Mouse (Mus musculus): ENCODE measurements around the gene Kat5. TPM values are rescaled to one million over a fixed set of nuclear protein-coding genes. Genes with fewer than 3 reads are reported as not detected.

Gene Kat5
- polyA plus RNA-seq, 2 experiments, result 27.4 to 115 TPM

DNA sequence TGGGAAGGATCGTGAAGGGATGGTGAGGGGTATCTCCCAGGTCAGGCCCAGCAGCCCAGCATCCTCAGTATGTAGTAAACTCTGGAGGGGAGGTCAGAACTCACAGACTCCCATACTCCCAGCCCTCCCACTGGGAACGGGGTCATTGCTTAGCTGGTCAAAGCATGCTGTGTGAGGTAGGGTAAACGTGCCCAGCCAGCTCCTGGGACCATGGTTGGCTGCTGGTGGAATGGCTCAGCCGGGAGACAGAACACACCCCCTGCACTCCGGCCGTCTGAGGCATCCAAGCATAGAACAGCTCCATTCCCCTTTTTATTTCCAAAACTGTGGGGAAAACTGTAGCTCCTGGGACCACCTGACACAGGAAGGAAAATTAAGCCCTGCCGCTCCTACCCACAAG is 51.9 kb downstream of the Kat5 start:
- Histone ChIP-seq H3K4me3 (replicated peaks; ENCODE audit: low read length) (no peak overlapping the region; the same call in 1 of the 2 replicates), H3K27me3 (ENCODE audit: control insufficient read depth, insufficient read depth, low read length) (peaks cover 61% of the 10 kb centered on the region), H3K9ac (ENCODE audit: low read depth, low read length, severe bottlenecking) (no peak overlapping the region), H3K9me3 (ENCODE audit: control insufficient read depth, low read length) (no peaks in the 10 kb centered on the region), H3K27ac (replicated peaks; ENCODE audit: low read depth, low read length) (no peak overlapping the region), H3K4me2 (replicated peaks; ENCODE audit: low read depth, low read length, severe bottlenecking) (no peak overlapping the region), H3K36me3 (ENCODE audit: control insufficient read depth, insufficient read depth, low read length) (no peaks in the 10 kb centered on the region), H3K4me1 (ENCODE audit: control insufficient read depth, insufficient read depth, low read length) (peaks cover 13% of the 10 kb centered on the region; the same call in 1 of the 2 replicates)
- no peak for TF ChIP-seq POLR2A (IDR thresholded peaks at IDR 0.05; ENCODE audit: borderline replicate concordance, extremely low read depth, insufficient read depth, insufficient read length)
- no peak for DNase-seq (ENCODE audit: low spot score)
- 50% methylated on average over 7 of the region's 7 CpGs for WGBS
- ATAC-seq (ENCODE audit: low FRiP score, low read depth), result no peak

DNA sequence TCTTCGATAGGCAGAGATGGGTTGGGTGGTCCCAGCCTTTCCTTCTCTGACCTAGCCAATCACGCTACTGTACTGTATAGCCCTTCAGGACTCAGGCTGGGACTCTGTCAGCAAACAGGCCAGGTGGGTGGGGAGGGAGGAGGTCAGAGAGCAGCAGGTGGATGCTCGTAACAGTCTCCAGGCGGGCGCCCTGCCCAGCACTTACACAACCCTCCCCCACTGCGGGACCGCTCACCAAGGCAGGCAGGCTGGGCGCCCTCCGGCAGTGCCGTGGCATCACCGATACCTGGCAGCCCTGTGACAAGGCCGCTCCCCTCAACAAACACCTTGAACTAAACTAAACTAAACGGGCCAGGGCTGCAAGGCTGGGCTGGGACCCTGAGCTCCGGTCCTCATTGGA is 55.8 kb downstream of the Kat5 start:
- Histone ChIP-seq H3K27me3 (ENCODE audit: control insufficient read depth, insufficient read depth, low read length) (peaks cover 24% of the 10 kb centered on the region), H3K4me3 (replicated peaks; ENCODE audit: low read length) (no peak overlapping the region), H3K9ac (ENCODE audit: low read depth, low read length, severe bottlenecking) (no peak overlapping the region), H3K4me1 (ENCODE audit: control insufficient read depth, insufficient read depth, low read length) (no peaks in the 10 kb centered on the region), H3K9me3 (ENCODE audit: control insufficient read depth, low read length) (no peaks in the 10 kb centered on the region), H3K27ac (replicated peaks; ENCODE audit: low read depth, low read length) (no peak overlapping the region), H3K36me3 (ENCODE audit: control insufficient read depth, insufficient read depth, low read length) (no peaks in the 10 kb centered on the region), H3K4me2 (replicated peaks; ENCODE audit: low read depth, low read length, severe bottlenecking) (no peak overlapping the region)
- 60% methylated on average over 14 of the region's 14 CpGs for WGBS
- no peak for ATAC-seq (ENCODE audit: low FRiP score, low read depth)
- DNase-seq (ENCODE audit: low spot score), result no peak
- no peak for TF ChIP-seq POLR2A (IDR thresholded peaks at IDR 0.05; ENCODE audit: borderline replicate concordance, extremely low read depth, insufficient read depth, insufficient read length)

DNA sequence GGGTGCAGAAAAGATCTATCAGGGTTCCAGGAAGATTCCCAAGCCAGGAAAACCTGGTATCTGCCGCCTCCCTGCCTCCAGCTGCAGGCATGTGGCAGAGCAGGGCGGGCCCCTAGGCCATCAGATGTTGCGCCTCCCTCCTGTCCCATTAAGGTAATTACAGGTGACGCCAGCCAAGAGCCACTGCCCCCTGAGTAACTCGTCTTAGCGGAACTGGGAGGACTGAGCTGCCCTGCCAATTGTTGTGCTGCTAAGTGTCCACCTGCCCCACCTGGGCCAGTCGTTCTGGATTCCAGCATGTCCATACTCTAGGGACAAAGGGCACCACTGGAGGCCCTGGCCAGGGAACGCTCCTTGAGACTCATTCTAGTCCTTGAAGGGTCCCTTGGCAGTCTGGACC is 56.2 kb downstream of the Kat5 start:
- no peaks in the 10 kb centered on the region for H3K9me3 ChIP-seq (ENCODE audit: control insufficient read depth, low read length)
- H3K4me1 ChIP-seq (ENCODE audit: control insufficient read depth, insufficient read depth, low read length), result no peaks in the 10 kb centered on the region
- no peaks in the 10 kb centered on the region for H3K36me3 ChIP-seq (ENCODE audit: control insufficient read depth, insufficient read depth, low read length)
- H3K4me2 ChIP-seq (replicated peaks; ENCODE audit: low read depth, low read length, severe bottlenecking), result no peak overlapping the region
- TF ChIP-seq POLR2A (IDR thresholded peaks at IDR 0.05; ENCODE audit: borderline replicate concordance, extremely low read depth, insufficient read depth, insufficient read length), result no peak
- H3K4me3 ChIP-seq (replicated peaks; ENCODE audit: low read length), result no peak overlapping the region
- H3K27me3 ChIP-seq (ENCODE audit: control insufficient read depth, insufficient read depth, low read length), result peaks cover 19% of the 10 kb centered on the region
- 40% methylated on average over 8 of the region's 8 CpGs for WGBS
- no peak overlapping the region for H3K27ac ChIP-seq (replicated peaks; ENCODE audit: low read depth, low read length)
- no peak overlapping the region for H3K9ac ChIP-seq (ENCODE audit: low read depth, low read length, severe bottlenecking)
- no peak for DNase-seq (ENCODE audit: low spot score)
- ATAC-seq (ENCODE audit: low FRiP score, low read depth), result no peak

Other genes starting within 250 kb of the Kat5 start
- gene Eif1ad, start 243.5 kb downstream of the Kat5 start, polyA plus RNA-seq (2012; rRNA removed), result 39.4 and 41.8 TPM in 2 replicates
- gene Eif1ad, start 243.5 kb downstream of the Kat5 start, polyA plus RNA-seq (2014; fragmentation: Nextera tagmentation; extraction: Ambion mirVana), result 43.5 and 43.7 TPM in 2 replicates
- 222 and 265 TPM in 2 replicates for gene Banf1, start 243.1 kb downstream of the Kat5 start, polyA plus RNA-seq (2012; rRNA removed)
- gene Banf1, start 243.1 kb downstream of the Kat5 start, polyA plus RNA-seq (2014; fragmentation: Nextera tagmentation; extraction: Ambion mirVana), result 411 and 420 TPM in 2 replicates
- 49.7 and 66.4 TPM in 2 replicates for gene Sart1, start 221.5 kb downstream of the Kat5 start, polyA plus RNA-seq (2012; rRNA removed)
- gene Sart1, start 221.5 kb downstream of the Kat5 start, polyA plus RNA-seq (2014; fragmentation: Nextera tagmentation; extraction: Ambion mirVana), result 67.1 and 76.1 TPM in 2 replicates
- gene Tsga10ip, start 207.7 kb downstream of the Kat5 start, polyA plus RNA-seq (2012; rRNA removed), result 0.13 and 0.14 TPM in 2 replicates
- gene Tsga10ip, start 207.7 kb downstream of the Kat5 start, polyA plus RNA-seq (2014; fragmentation: Nextera tagmentation; extraction: Ambion mirVana), result 0.18 TPM in 1 of 2 replicates, not detected in the other
- 163 and 236 TPM in 2 replicates for gene Drap1, start 185.3 kb downstream of the Kat5 start, polyA plus RNA-seq (2012; rRNA removed)
- 219 and 233 TPM in 2 replicates for gene Drap1, start 185.3 kb downstream of the Kat5 start, polyA plus RNA-seq (2014; fragmentation: Nextera tagmentation; extraction: Ambion mirVana)
- 97.5 and 132 TPM in 2 replicates for gene AI837181, start 185.1 kb downstream of the Kat5 start, polyA plus RNA-seq (2012; rRNA removed)
- 57.1 and 61.9 TPM in 2 replicates for gene AI837181, start 185.1 kb downstream of the Kat5 start, polyA plus RNA-seq (2014; fragmentation: Nextera tagmentation; extraction: Ambion mirVana)
- gene Fosl1, start 162.7 kb downstream of the Kat5 start, polyA plus RNA-seq (2012; rRNA removed), result 0.06 and 0.09 TPM in 2 replicates
- not detected in 2 replicates for gene Fosl1, start 162.7 kb downstream of the Kat5 start, polyA plus RNA-seq (2014; fragmentation: Nextera tagmentation; extraction: Ambion mirVana)
- 6.6 and 6.9 TPM in 2 replicates for gene Ccdc85b, start 152.3 kb downstream of the Kat5 start, polyA plus RNA-seq (2012; rRNA removed)
- 6.5 and 7.0 TPM in 2 replicates for gene Ccdc85b, start 152.3 kb downstream of the Kat5 start, polyA plus RNA-seq (2014; fragmentation: Nextera tagmentation; extraction: Ambion mirVana)
- gene Fibp, start 149.6 kb downstream of the Kat5 start, polyA plus RNA-seq (2012; rRNA removed), result 139 and 171 TPM in 2 replicates
- 113 and 118 TPM in 2 replicates for gene Fibp, start 149.6 kb downstream of the Kat5 start, polyA plus RNA-seq (2014; fragmentation: Nextera tagmentation; extraction: Ambion mirVana)
- gene Ctsw, start 141.7 kb downstream of the Kat5 start, polyA plus RNA-seq (2012; rRNA removed), result 0.33 and 0.56 TPM in 2 replicates
- gene Ctsw, start 141.7 kb downstream of the Kat5 start, polyA plus RNA-seq (2014; fragmentation: Nextera tagmentation; extraction: Ambion mirVana), result 0.96 and 1.2 TPM in 2 replicates
- gene Efemp2, start 136.3 kb downstream of the Kat5 start, polyA plus RNA-seq (2012; rRNA removed), result 239 and 314 TPM in 2 replicates
- gene Efemp2, start 136.3 kb downstream of the Kat5 start, polyA plus RNA-seq (2014; fragmentation: Nextera tagmentation; extraction: Ambion mirVana), result 193 and 202 TPM in 2 replicates
- 40.8 and 53.5 TPM in 2 replicates for gene Mus81, start 121.8 kb downstream of the Kat5 start, polyA plus RNA-seq (2012; rRNA removed)
- gene Mus81, start 121.8 kb downstream of the Kat5 start, polyA plus RNA-seq (2014; fragmentation: Nextera tagmentation; extraction: Ambion mirVana), result 33.9 and 38.7 TPM in 2 replicates
- gene Cfl1, start 119.8 kb downstream of the Kat5 start, polyA plus RNA-seq (2012; rRNA removed), result 913 and 966 TPM in 2 replicates
- gene Cfl1, start 119.8 kb downstream of the Kat5 start, polyA plus RNA-seq (2014; fragmentation: Nextera tagmentation; extraction: Ambion mirVana), result 2,572 and 2,655 TPM in 2 replicates
- 2.4 and 3.1 TPM in 2 replicates for gene 1700020D05Rik, start 106.5 kb downstream of the Kat5 start, polyA plus RNA-seq (2012; rRNA removed)
- not detected in 2 replicates for gene 1700020D05Rik, start 106.5 kb downstream of the Kat5 start, polyA plus RNA-seq (2014; fragmentation: Nextera tagmentation; extraction: Ambion mirVana)
- 23.6 and 26.0 TPM in 2 replicates for gene Snx32, start 99.7 kb downstream of the Kat5 start, polyA plus RNA-seq (2012; rRNA removed)
- gene Snx32, start 99.7 kb downstream of the Kat5 start, polyA plus RNA-seq (2014; fragmentation: Nextera tagmentation; extraction: Ambion mirVana), result 9.6 and 10.5 TPM in 2 replicates
- gene Ovol1, start 49.6 kb downstream of the Kat5 start, polyA plus RNA-seq (2012; rRNA removed), result 5.6 and 7.2 TPM in 2 replicates
- 9.9 and 12.8 TPM in 2 replicates for gene Ovol1, start 49.6 kb downstream of the Kat5 start, polyA plus RNA-seq (2014; fragmentation: Nextera tagmentation; extraction: Ambion mirVana)
- gene Ap5b1, start 42.2 kb downstream of the Kat5 start, polyA plus RNA-seq (2012; rRNA removed), result 2.6 and 3.5 TPM in 2 replicates
- gene Ap5b1, start 42.2 kb downstream of the Kat5 start, polyA plus RNA-seq (2014; fragmentation: Nextera tagmentation; extraction: Ambion mirVana), result 3.1 and 3.7 TPM in 2 replicates
- 101 and 103 TPM in 2 replicates for gene Rnaseh2c, start 8.4 kb downstream of the Kat5 start, polyA plus RNA-seq (2012; rRNA removed)
- gene Rnaseh2c, start 8.4 kb downstream of the Kat5 start, polyA plus RNA-seq (2014; fragmentation: Nextera tagmentation; extraction: Ambion mirVana), result 95.5 and 107 TPM in 2 replicates
- 59.8 and 88.7 TPM in 2 replicates for gene Rela, start 27.2 kb upstream of the Kat5 start, polyA plus RNA-seq (2012; rRNA removed)
- 54.8 and 57.2 TPM in 2 replicates for gene Rela, start 27.2 kb upstream of the Kat5 start, polyA plus RNA-seq (2014; fragmentation: Nextera tagmentation; extraction: Ambion mirVana)
- gene Sipa1, start 53.5 kb upstream of the Kat5 start, polyA plus RNA-seq (2012; rRNA removed), result 62.5 and 86.0 TPM in 2 replicates
- 27.9 and 29.1 TPM in 2 replicates for gene Sipa1, start 53.5 kb upstream of the Kat5 start, polyA plus RNA-seq (2014; fragmentation: Nextera tagmentation; extraction: Ambion mirVana)
- gene Map3k11, start 78.5 kb upstream of the Kat5 start, polyA plus RNA-seq (2012; rRNA removed), result 30.1 and 38.9 TPM in 2 replicates
- gene Map3k11, start 78.5 kb upstream of the Kat5 start, polyA plus RNA-seq (2014; fragmentation: Nextera tagmentation; extraction: Ambion mirVana), result 19.0 and 20.7 TPM in 2 replicates
- gene Pcnx3, start 78.7 kb upstream of the Kat5 start, polyA plus RNA-seq (2012; rRNA removed), result 101 and 160 TPM in 2 replicates
- 31.8 and 32.3 TPM in 2 replicates for gene Pcnx3, start 78.7 kb upstream of the Kat5 start, polyA plus RNA-seq (2014; fragmentation: Nextera tagmentation; extraction: Ambion mirVana)
- 0.41 and 0.63 TPM in 2 replicates for gene Kcnk7, start 94.1 kb upstream of the Kat5 start, polyA plus RNA-seq (2012; rRNA removed)
- 0.65 and 0.81 TPM in 2 replicates for gene Kcnk7, start 94.1 kb upstream of the Kat5 start, polyA plus RNA-seq (2014; fragmentation: Nextera tagmentation; extraction: Ambion mirVana)
- 51.0 and 51.1 TPM in 2 replicates for gene Ehbp1l1, start 116.1 kb upstream of the Kat5 start, polyA plus RNA-seq (2012; rRNA removed)
- 20.0 and 25.4 TPM in 2 replicates for gene Ehbp1l1, start 116.1 kb upstream of the Kat5 start, polyA plus RNA-seq (2014; fragmentation: Nextera tagmentation; extraction: Ambion mirVana)
- 169 and 253 TPM in 2 replicates for gene Fam89b, start 119.4 kb upstream of the Kat5 start, polyA plus RNA-seq (2012; rRNA removed)
- 125 TPM in 2 replicates for gene Fam89b, start 119.4 kb upstream of the Kat5 start, polyA plus RNA-seq (2014; fragmentation: Nextera tagmentation; extraction: Ambion mirVana)
- 341 and 441 TPM in 2 replicates for gene Ltbp3, start 130.7 kb upstream of the Kat5 start, polyA plus RNA-seq (2012; rRNA removed)
- gene Ltbp3, start 130.7 kb upstream of the Kat5 start, polyA plus RNA-seq (2014; fragmentation: Nextera tagmentation; extraction: Ambion mirVana), result 99.8 and 103 TPM in 2 replicates
- gene Scyl1, start 161.2 kb upstream of the Kat5 start, polyA plus RNA-seq (2012; rRNA removed), result 152 and 186 TPM in 2 replicates
- 78.4 and 81.1 TPM in 2 replicates for gene Scyl1, start 161.2 kb upstream of the Kat5 start, polyA plus RNA-seq (2014; fragmentation: Nextera tagmentation; extraction: Ambion mirVana)

All from limb, embryonic 14.5 days (tissue).